Mouse (Mus musculus): Measurements from ENCODE around the gene Trappc10.

The Trappc10 gene

GRCm38 (mm10) chr10:78258142-78258675, 13.8 kb upstream of the Trappc10 start:
- no peak for DNase-seq (ENCODE audit: low read depth, low spot score)

- DNase-seq (ENCODE audit: low read depth, low spot score), result peak; percentile 59
Measured at GRCm38 (mm10) chr10:78255646-78256059, 11.2 kb upstream of the Trappc10 start.

DNA sequence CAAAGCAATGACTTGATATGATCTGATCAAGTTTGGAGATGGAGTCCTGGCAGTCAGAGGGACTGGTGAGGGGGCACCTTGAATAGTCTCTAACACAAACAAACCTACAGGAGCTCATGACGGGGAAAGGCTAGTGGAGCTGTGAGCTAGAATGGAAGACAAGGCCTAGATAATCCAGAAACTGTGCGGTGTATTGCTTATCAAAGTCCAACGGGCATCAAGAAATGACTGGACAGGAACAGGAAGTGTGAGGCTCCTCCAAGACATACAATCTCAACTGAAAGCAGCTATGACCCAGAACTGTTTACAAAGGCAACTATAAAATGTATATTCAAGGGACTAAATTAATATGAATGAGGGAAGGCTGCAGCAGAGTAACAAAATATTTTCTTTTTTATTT, 2.8 kb upstream of the Trappc10 start:
- DNase-seq (ENCODE audit: low read depth, low spot score), result no peak

- no peak for DNase-seq (ENCODE audit: low read depth, low spot score)
Measured at GRCm38 (mm10) chr10:78246725-78247124, 2.3 kb upstream of the Trappc10 start.

DNA sequence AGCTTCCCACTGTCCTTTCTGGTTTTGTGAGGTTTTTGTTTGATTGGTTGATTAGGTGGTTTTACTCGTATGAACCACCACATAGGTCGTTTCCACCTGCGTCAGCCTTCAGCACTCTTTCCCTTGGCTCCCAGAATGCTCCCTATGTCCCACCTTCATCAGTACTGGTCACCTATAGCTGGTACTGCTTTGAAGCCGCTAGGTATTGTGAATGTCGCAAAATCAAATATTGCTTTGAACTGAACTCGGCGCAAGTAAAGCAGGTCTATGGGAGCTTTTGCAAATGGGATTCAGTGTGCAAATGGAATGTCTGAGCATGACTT, 745 bp upstream of the Trappc10 start:
- DNase-seq (ENCODE audit: low read depth, low spot score), result no peak

DNA sequence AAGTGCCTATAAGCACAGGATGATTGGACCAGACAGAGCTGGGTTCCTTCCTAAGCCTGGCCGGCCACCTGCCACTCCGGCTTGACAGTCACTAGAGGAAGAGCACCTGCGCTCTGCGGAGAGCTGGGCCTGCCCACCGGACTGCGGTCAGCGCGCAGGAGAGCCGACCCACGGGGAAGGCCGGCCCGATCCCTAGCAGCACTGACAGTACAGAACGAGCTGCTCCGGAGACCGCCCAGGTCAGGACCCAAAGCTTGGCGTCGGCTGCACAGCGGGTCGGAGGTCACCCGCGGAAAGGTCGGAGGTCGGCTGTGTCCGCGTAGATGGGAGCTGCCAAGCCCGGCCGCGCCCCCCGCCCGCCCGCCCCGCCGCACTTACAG, 393 bp downstream of the Trappc10 start:
- no peak for DNase-seq (ENCODE audit: low read depth, low spot score)

GRCm38 (mm10) chr10:78238926-78239325, 5.5 kb downstream of the Trappc10 start:
- no peak for DNase-seq (ENCODE audit: low read depth, low spot score)

DNA sequence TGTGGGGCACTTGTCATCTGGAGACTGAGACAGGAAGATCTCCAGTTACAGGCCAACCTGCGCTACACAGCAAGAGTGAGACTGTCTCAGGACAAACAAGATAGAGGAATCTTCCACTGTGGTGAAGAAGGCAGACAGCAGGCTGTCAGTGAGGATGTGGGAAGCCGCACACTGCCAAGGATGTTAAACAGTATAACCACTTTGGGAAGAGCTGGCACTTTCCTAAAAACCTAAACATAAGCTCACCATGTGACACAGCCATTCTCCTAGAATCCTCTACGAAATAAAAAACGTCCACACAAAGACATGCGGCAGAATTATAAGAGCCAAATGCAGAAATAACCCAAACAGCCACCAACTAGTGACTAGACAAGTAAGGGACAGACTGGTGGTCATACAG, 6.1 kb downstream of the Trappc10 start:
- peak; percentile 70 for DNase-seq (ENCODE audit: low read depth, low spot score)

GRCm38 (mm10) chr10:78237809-78238208, 6.6 kb downstream of the Trappc10 start:
- no peak for DNase-seq (ENCODE audit: low read depth, low spot score)

DNA sequence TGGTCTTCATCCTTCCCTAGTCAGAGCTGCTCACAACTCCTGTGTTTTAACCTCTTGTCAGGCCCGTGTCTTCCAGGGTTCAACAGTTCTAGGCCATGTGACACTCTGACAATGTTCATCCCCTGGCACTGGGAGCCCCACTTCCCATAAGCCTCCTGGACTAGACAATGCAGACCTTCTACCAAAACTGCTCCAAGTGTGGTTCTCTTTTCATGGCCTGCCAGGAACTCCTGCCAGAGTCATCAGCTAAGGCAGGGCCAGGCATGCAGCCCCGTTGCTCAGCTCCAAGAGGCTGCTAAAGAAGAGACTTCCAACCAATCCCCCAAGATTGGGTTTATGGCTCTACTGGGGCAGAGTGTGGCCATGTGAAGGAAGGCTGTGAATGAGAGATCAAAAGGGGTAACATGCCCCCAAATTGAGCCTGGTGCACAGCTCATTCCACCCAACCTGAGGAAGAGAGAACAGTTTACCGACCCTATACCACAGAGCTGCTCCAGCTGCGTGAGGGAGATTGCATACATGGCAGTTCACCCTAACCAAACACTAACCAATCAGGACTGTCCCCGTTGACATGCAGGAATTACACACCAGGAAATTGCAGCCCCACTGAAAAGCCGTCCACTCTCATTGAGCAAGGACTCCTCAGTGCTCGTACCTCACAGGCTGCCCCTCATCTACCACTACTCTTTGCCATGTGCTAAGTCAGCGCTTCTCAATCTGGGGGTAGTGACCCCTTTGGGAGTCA, 7.4 kb downstream of the Trappc10 start:
- DNase-seq (ENCODE audit: low read depth, low spot score), result peak; percentile 88

DNA sequence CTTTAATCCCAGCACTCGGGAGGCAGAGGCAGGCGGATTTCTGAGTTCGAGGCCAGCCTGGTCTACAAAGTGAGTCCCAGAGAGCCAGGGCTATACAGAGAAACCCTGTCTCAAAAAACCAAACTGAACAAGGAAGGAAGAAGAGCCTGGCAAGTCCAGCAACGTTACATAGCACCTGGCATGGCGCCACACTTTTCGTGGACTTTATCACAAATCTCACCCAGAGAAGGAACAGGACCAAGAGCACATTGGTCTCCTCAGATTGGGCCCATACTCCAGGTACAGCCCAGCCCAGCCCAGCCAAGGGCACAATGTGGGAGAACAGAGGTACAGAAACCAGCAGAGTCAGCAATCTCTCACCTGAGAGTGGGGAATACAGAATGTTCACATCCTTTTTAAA, 10.7 kb downstream of the Trappc10 start:
- no peak for DNase-seq (ENCODE audit: low read depth, low spot score)

DNA sequence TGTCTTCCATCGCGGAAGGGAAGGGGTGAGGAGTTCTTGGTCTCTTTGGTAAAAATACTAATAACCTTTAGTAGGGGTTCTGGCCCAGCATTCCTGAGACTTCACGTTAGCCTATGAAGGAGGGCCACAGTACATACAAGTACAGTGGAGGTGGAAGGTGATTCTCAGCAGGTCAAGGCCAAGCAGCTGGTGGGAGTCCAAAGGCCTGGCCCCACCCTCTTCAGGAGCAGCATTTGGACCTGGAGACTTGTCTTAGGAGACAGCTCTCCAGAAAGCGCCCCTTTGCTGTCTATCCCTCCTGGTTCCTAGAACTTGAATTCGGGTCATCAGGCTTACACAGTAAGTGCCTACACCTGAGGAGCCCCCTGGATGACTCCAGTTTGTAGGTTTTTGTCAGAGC, 11.3 kb downstream of the Trappc10 start:
- DNase-seq (ENCODE audit: low read depth, low spot score), result no peak

- DNase-seq (ENCODE audit: low read depth, low spot score), result peak; percentile 68
Measured at GRCm38 (mm10) chr10:78232301-78232980, 12.0 kb downstream of the Trappc10 start.

GRCm38 (mm10) chr10:78228560-78228928, 15.9 kb downstream of the Trappc10 start:
- no peak for DNase-seq (ENCODE audit: low read depth, low spot score)

DNA sequence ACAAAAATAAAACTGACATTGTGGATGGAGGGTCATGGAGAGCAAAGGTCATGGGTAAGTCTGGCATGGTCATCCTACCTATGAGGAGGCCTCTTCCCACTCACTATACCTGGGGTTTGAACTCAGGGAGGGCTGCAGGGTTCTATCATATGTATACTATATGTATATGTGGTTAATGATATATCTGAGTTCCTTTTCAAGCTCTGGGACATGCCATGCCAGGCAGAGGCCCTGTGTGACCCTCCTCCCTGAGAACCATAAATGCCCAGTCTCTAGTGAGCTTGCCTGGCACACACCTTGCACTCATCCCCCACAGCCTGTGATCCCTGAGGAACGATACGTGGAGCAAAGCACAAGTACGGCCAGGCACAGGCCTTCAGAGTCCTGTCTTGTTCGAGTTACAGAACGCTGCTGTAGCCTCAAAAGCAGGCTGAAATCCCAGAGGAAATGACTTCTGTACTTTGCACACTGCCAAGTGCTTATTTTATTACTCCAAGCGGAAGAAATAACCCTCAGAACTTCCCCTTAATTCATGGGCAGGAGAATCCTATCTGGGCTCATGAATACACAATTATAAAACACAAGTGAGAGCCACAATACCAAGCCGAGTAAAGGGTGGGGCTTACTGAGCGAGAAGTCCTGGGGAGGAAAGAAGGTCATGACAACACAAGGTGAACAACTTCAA, 16.4 kb downstream of the Trappc10 start:
- no peak for DNase-seq (ENCODE audit: low read depth, low spot score)

DNA sequence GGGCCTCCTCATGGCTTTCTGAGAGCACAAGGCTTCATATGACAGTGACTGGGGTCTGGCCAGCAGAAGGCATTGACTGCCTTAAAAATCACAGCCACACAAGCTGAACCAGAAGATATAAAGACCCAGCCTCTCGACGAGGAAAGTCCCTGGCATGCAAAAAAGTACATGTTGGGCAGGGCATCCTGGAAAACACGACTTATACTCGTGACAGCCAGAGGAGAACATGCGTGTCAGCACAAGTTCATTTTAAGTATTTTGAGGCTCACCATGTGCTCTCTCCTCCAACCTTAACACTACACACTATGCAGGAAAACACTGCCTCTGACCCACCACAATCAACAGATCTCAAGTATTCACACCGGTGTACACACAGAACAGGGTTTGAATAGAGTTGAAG, 20.3 kb downstream of the Trappc10 start:
- DNase-seq (ENCODE audit: low read depth, low spot score), result no peak

- no peak for DNase-seq (ENCODE audit: low read depth, low spot score)
Measured at GRCm38 (mm10) chr10:78222908-78223307, 21.5 kb downstream of the Trappc10 start.

GRCm38 (mm10) chr10:78221315-78221714, 23.1 kb downstream of the Trappc10 start:
- peak; percentile 51 for DNase-seq (ENCODE audit: low read depth, low spot score)

DNA sequence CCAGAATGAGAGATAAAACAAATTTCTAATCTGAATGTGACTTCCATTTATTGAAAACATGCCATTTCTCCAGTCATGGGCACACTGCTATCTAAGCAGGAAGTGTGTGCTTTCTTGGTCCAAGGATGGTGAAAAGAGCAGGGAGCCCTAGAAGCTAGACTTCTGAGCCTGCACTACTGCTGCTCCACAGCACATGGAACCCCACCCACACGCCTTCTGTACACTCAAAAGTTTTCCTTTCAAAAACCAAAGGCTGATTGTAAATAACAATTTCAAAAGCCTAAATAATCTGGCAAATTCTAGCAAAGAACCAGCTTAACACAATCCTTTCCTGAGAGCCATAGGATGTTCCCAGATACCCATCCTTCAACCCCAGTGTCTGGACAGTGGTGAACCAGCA, 24.9 kb downstream of the Trappc10 start:
- DNase-seq (ENCODE audit: low read depth, low spot score), result peak; percentile 67

- DNase-seq (ENCODE audit: low read depth, low spot score), result peak; percentile 62
Measured at GRCm38 (mm10) chr10:78218576-78218975, 25.9 kb downstream of the Trappc10 start.

DNA sequence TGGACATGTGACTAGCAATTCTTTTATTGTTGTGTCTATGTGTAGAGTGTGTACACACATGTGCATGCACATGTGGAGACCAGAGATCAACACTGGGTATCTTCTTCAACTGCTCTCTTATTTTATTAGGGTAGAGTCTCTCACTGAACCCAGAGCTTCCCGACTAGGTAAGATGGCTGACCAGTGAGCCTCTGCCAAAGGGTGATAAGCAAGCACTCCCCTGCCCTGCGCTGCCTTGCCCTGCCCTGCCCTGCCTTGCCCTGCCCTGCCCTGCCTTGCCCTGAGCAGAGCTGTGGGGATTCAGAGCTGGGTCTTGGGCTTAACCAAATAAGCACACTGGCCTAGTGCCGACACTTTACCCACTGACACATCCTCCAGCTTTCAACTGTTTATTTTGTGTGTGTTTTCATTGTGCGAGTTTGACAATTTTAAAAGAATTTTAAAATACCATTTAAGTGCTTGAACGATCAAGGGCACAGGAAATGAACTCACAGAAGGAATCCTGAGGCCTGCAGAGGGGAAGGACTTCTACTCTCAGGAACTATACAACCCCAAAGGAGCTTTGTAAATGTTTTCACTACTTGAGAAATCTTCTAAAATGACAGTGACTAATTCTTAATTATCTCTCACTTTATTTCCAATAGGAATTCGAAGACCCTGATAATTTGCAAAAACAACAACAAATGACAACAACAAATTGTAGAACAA, 27.9 kb downstream of the Trappc10 start:
- DNase-seq (ENCODE audit: low read depth, low spot score), result no peak

DNA sequence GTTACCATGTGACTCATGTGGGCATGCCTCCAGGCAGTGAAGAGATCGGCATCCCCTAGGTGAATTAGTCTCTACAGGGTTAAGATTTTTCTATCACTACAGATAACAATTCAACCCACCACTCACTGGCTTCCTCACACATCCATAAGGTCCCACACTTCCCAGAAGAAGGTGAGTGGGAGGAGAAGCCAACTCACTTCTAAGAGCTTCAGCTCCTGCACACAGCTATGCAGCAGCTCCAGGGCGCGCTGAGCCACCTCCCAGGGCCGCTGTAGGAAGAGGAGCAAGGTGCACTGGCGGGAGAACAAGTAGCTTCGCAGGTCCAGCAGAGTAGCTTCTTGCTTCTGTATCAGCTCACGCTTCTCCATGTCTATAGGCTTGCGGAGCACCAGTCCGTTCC, 30.1 kb downstream of the Trappc10 start:
- DNase-seq (ENCODE audit: low read depth, low spot score), result peak; percentile 77
